Mouse (Mus musculus) brain, embryonic 14.5 days (tissue): ENCODE data around the gene Gm3020. TPM values are rescaled to one million over a fixed set of nuclear protein-coding genes. Genes with fewer than 3 reads are reported as not detected.
"Not testable (repeated sequence)": the region's sequence is repeated elsewhere in the genome, so short reads cannot be mapped to it uniquely, and the experiment has no call there.

ENCODE experiments used
- DNase-seq: peaks from one replicate; pipeline ENCODE4 v3.0.0-alpha.2; 2011; ENCODE audit warnings: low read depth
- polyA plus RNA-seq: library from polyadenylated mRNA; depleted of rRNA; stranded (reverse); fragments of >200 nt; gene quantifications from 2 replicates; pipeline ENCODE4 v1.2.3, GENCODE M21; 2012; rRNA removed

The Gm3020 gene
- polyA plus RNA-seq, result 6.1 and 6.5 TPM in 2 replicates

GRCm38 (mm10) chr14:3651730-3652129, at the start of gene Gm3020:
TSS of gene Gm3020 (plus strand) at chr14:3652030.
- DNase-seq, result not testable (repeated sequence)

GRCm38 (mm10) chr14:3634212-3634611, 17.6 kb upstream of the Gm3020 start, which contains the start of gene Gm3012:
TSS of gene Gm3012 (plus strand) at chr14:3634512.
- DNase-seq, result not testable (repeated sequence)

- DNase-seq, result not testable (repeated sequence)
These were observed 36.7 kb downstream of the Gm3020 start, which contains the start of gene Gm3043 for GRCm38 (mm10) chr14:3688483-3688882. TSS of gene Gm3043 (plus strand) at chr14:3688783.

Other genes with a start within 250 kb of the Gm3020 start
- 6.1 and 6.5 TPM in 2 replicates for gene Gm10409, start 239.4 kb upstream of the Gm3020 start, polyA plus RNA-seq
- gene Gm3005, start 223.9 kb upstream of the Gm3020 start, polyA plus RNA-seq, result 9.0 and 9.1 TPM in 2 replicates
- not detected in 2 replicates for gene Gm10408, start 202.7 kb upstream of the Gm3020 start, polyA plus RNA-seq
- not detected in 2 replicates for gene Gm3012, start 17.5 kb upstream of the Gm3020 start, polyA plus RNA-seq
- gene Gm3043, start 36.8 kb downstream of the Gm3020 start, polyA plus RNA-seq, result not detected in 2 replicates
- gene Gm3002, start 158.0 kb downstream of the Gm3020 start, polyA plus RNA-seq, result 6.7 and 7.2 TPM in 2 replicates
- 0.14 TPM in 1 of 2 replicates, not detected in the other for gene Gm3033, start 194.2 kb downstream of the Gm3020 start, polyA plus RNA-seq
- gene Gm2916, start 232.1 kb downstream of the Gm3020 start, polyA plus RNA-seq, result not detected in 2 replicates